Mouse (Mus musculus): ENCODE results near the gene Sipa1l1.

DNA sequence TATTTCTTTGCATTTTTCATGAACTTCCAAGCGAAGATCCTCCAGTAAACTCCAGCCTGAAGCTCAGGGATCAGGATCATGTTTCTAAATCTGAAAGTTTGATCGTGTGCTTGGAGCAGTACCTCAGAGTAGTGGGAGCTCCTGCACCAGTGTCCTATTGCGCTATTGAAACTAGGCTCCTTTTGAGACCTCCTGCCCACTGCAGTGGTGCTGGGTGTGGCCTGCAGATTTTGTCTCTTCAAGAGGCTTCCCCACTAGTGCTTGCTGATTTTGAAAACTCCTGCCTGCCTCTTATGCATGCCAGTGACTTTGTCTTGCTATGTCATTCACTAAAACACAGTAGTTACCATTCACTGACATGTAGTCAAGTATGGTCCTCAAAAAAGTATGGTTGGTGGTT is 213.8 kb downstream of the Sipa1l1 start:
- no peak for TF ChIP-seq ZNF384 (IDR thresholded peaks at IDR 0.05; ENCODE audit: low read depth, low read length)
- no peak for TF ChIP-seq HCFC1 (IDR thresholded peaks at IDR 0.05; ENCODE audit: borderline replicate concordance, insufficient read depth, low read length)

All from ES-E14 (cell line).